Mouse (Mus musculus) olfactory bulb, adult 2 months (tissue): ENCODE data around the gene Prrx2.

Experiments
- CTCF ChIP-seq: fragments of 200-500 bp; IDR thresholded peaks from 2 replicates; pipeline ENCODE4 v1.5.1; 2012; ENCODE audit warnings: low read depth, mild to moderate bottlenecking, low read length, moderate library complexity; ENCODE audit not compliant: insufficient read depth
- POLR2A ChIP-seq: fragments of 200-500 bp; IDR thresholded peaks from 2 replicates; pipeline ENCODE4 v1.6.1; 2012; ENCODE audit warnings: mild to moderate bottlenecking, low read depth, low read length, moderate library complexity; ENCODE audit not compliant: insufficient read depth

DNA sequence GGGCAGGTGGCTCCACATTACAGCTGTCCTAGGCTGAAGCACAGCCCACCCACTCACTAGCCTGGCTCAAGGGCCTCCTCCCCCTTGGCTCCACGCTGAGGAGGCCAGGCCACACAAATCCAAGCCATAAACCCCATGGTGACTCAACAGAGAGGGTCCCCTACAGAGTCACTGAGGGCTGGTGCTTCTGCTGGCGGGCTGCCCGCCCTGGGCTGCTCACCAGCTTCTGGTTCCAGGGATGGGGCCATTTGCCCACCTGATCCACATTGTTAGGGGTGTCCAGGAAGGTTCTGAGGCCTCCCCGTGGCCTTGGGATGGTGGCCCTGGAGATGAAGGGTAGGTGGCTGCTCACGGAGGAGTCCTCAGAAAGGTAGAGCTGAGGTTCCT, 38.9 kb upstream of the Prrx2 start:
- no peak for TF ChIP-seq POLR2A
- TF ChIP-seq CTCF = no peak; the same call in 1 of the 2 replicates
